Mouse (Mus musculus) E14TG2a.4 (cell line): ENCODE measurements around the gene Tubb2a.

ENCODE experiments used
- CTCF ChIP-seq: conservative IDR thresholded peaks from 2 replicates; pipeline ENCODE4 v1.5.1; 2014; ENCODE audit warnings: low read length
- NANOG ChIP-seq: IDR thresholded peaks from 2 replicates; pipeline ENCODE4 v1.6.1; 2014; ENCODE audit warnings: borderline replicate concordance, low read length, mixed read lengths
- POU5F1 ChIP-seq: IDR thresholded peaks from 2 replicates; pipeline ENCODE4 v1.6.1; 2014; ENCODE audit warnings: low read length, borderline replicate concordance

GRCm38 (mm10) chr13:34066351-34066750 is 11.5 kb downstream of the Tubb2a start:
- TF ChIP-seq CTCF (no peak), POU5F1 (no peak), NANOG (no peak)
